Mouse (Mus musculus) E14TG2a.4 (cell line): ENCODE results near the gene Plac8.

ENCODE experiments used
- H3K27me3 ChIP-seq: 2 replicates; pipeline ENCODE4 v1.6.1; 2014; ENCODE audit warnings: low read length, control low read depth; ENCODE audit not compliant: insufficient read depth
- H3K36me3 ChIP-seq: 2 replicates; pipeline ENCODE4 v1.6.1; 2014; ENCODE audit warnings: low read length, control low read depth; ENCODE audit not compliant: insufficient read depth
- H3K4me1 ChIP-seq: replicated peaks from 2 replicates; pipeline ENCODE4 v1.6.1; 2014; ENCODE audit warnings: low read depth, low read length, control low read depth
- H3K4me3 ChIP-seq: replicated peaks from 2 replicates; pipeline ENCODE4 v1.5.1; 2014; ENCODE audit warnings: mild to moderate bottlenecking, low read length
- H3K9me3 ChIP-seq: 2 replicates; pipeline ENCODE4 v1.6.1; 2014; ENCODE audit warnings: low read length, control low read depth
- CTCF ChIP-seq: conservative IDR thresholded peaks from 2 replicates; pipeline ENCODE4 v1.5.1; 2014; ENCODE audit warnings: low read length
- NANOG ChIP-seq: IDR thresholded peaks from 2 replicates; pipeline ENCODE4 v1.6.1; 2014; ENCODE audit warnings: borderline replicate concordance, low read length, mixed read lengths
- POU5F1 ChIP-seq: IDR thresholded peaks from 2 replicates; pipeline ENCODE4 v1.6.1; 2014; ENCODE audit warnings: low read length, borderline replicate concordance

Gene Plac8

GRCm38 (mm10) chr5:100535826-100536225 is 36.2 kb downstream of the Plac8 start:
- H3K27me3 ChIP-seq, result no peaks in the 10 kb centered on the region
- H3K36me3 ChIP-seq, result peaks cover 87% of the 10 kb centered on the region
- H3K9me3 ChIP-seq, result peaks cover 10% of the 10 kb centered on the region
- no peaks in the 10 kb centered on the region for H3K4me1 ChIP-seq
- H3K4me3 ChIP-seq, result no peak overlapping the region
- TF ChIP-seq CTCF (no peak), NANOG (no peak), POU5F1 (no peak)

GRCm38 (mm10) chr5:100526164-100526563 is 45.9 kb downstream of the Plac8 start:
- no peak for TF ChIP-seq NANOG
- TF ChIP-seq CTCF, result no peak
- no peak for TF ChIP-seq POU5F1
- H3K4me3 ChIP-seq, result 0 out of 2 replicates have a peak overlapping the region, but pooled peaks have one; percentile 29
- H3K9me3 ChIP-seq, result peaks cover 100% of the 10 kb centered on the region
- H3K36me3 ChIP-seq, result peaks cover 94% of the 10 kb centered on the region
- H3K4me1 ChIP-seq, result no peaks in the 10 kb centered on the region
- H3K27me3 ChIP-seq, result no peaks in the 10 kb centered on the region

GRCm38 (mm10) chr5:100525620-100526019 is 46.4 kb downstream of the Plac8 start:
- no peak for TF ChIP-seq CTCF
- TF ChIP-seq NANOG, result no peak
- no peak for TF ChIP-seq POU5F1
- Histone ChIP-seq H3K9me3 (peaks cover 99% of the 10 kb centered on the region), H3K4me3 (no peak overlapping the region), H3K4me1 (no peaks in the 10 kb centered on the region), H3K36me3 (peaks cover 91% of the 10 kb centered on the region), H3K27me3 (no peaks in the 10 kb centered on the region)

- no peak for TF ChIP-seq POU5F1
- TF ChIP-seq NANOG, result no peak
- TF ChIP-seq CTCF, result no peak
- Histone ChIP-seq H3K9me3 (peaks cover 99% of the 10 kb centered on the region), H3K4me1 (no peaks in the 10 kb centered on the region), H3K27me3 (no peaks in the 10 kb centered on the region), H3K4me3 (no peak overlapping the region), H3K36me3 (peaks cover 91% of the 10 kb centered on the region)
Measured at GRCm38 (mm10) chr5:100524921-100525320, 47.1 kb downstream of the Plac8 start.

- peaks cover 85% of the 10 kb centered on the region for H3K9me3 ChIP-seq
- TF ChIP-seq CTCF, result no peak
- TF ChIP-seq POU5F1, result no peak
- TF ChIP-seq NANOG, result no peak
- peaks cover 77% of the 10 kb centered on the region for H3K36me3 ChIP-seq
Measured at GRCm38 (mm10) chr5:100523331-100523730, 48.7 kb downstream of the Plac8 start.

GRCm38 (mm10) chr5:100520223-100520622 is 51.8 kb downstream of the Plac8 start:
- no peak overlapping the region for H3K4me3 ChIP-seq
- TF ChIP-seq POU5F1 (no peak), CTCF (no peak), NANOG (no peak)
- H3K4me1 ChIP-seq, result peaks cover 12% of the 10 kb centered on the region
- peaks cover 48% of the 10 kb centered on the region for H3K36me3 ChIP-seq
- no peaks in the 10 kb centered on the region for H3K27me3 ChIP-seq
- peaks cover 54% of the 10 kb centered on the region for H3K9me3 ChIP-seq

More at GRCm38 (mm10) chr5:100523331-100523730, 48.7 kb downstream of the Plac8 start:
- Histone ChIP-seq H3K27me3 (no peaks in the 10 kb centered on the region), H3K4me3 (no peak overlapping the region), H3K4me1 (peaks cover 7% of the 10 kb centered on the region)

GRCm38 (mm10) chr5:100519027-100519411 is 53.0 kb downstream of the Plac8 start:
- no peak for TF ChIP-seq POU5F1
- no peak for TF ChIP-seq NANOG
- no peak for TF ChIP-seq CTCF
- peaks cover 12% of the 10 kb centered on the region for H3K4me1 ChIP-seq
- 0 out of 2 replicates have a peak, but pooled peaks cover 2% of the 10 kb centered on the region for H3K27me3 ChIP-seq
- peaks cover 36% of the 10 kb centered on the region for H3K36me3 ChIP-seq
- H3K4me3 ChIP-seq, result peak overlapping the region; percentile 91
- H3K9me3 ChIP-seq, result peaks cover 42% of the 10 kb centered on the region

- 0 out of 2 replicates have a peak, but pooled peaks cover 2% of the 10 kb centered on the region for H3K27me3 ChIP-seq
- H3K36me3 ChIP-seq, result peaks cover 32% of the 10 kb centered on the region
- peak within 1 kb of the TSS; percentile 91 for H3K4me3 ChIP-seq
- peaks cover 12% of the 10 kb centered on the region for H3K4me1 ChIP-seq
- no peak for TF ChIP-seq CTCF
- no peak for TF ChIP-seq POU5F1
- no peak for TF ChIP-seq NANOG
- peaks cover 35% of the 10 kb centered on the region for H3K9me3 ChIP-seq
Measured at GRCm38 (mm10) chr5:100518049-100519026, 53.7 kb downstream of the Plac8 start, which contains the start of gene Cops4. Gene Cops4 (plus strand): TSS chr5:100518309.
